Mouse (Mus musculus): ENCODE results near the gene Nudt13. TPM values are rescaled to one million over a fixed set of nuclear protein-coding genes. Genes with fewer than 3 reads are reported as not detected.
"Not testable (repeated sequence)": the region's sequence is repeated elsewhere in the genome, so short reads cannot be mapped to it uniquely, and the experiment has no call there.

Nudt13 gene
- polyA plus RNA-seq, 1 experiment from 2014 or later = 12.6 TPM

- Histone ChIP-seq H3K4me1 (ENCODE audit: insufficient read depth, low read depth, low read length) (no peaks in the 10 kb centered on the region; the same call in 1 of the 2 replicates), H3K27me3 (replicated peaks; ENCODE audit: insufficient read depth, low read length) (no peaks in the 10 kb centered on the region), H3K9me3 (ENCODE audit: low read length) (no peaks in the 10 kb centered on the region), H3K36me3 (ENCODE audit: insufficient read depth, low read length) (no peaks in the 10 kb centered on the region), H3K9ac (replicated peaks; ENCODE audit: low read depth) (no peak overlapping the region), H3K27ac (ENCODE audit: low read length) (no peak overlapping the region), H3K4me2 (replicated peaks; ENCODE audit: low read depth, low read length) (no peak overlapping the region), H3K4me3 (ENCODE audit: low read depth, low read length) (no peak overlapping the region)
- WGBS = 87% methylated on average over 3 of the region's 3 CpGs
- 0 out of 2 replicates have a peak, but pooled peaks have one; percentile 3 for TF ChIP-seq CTCF (IDR thresholded peaks at IDR 0.05)
- no peak for TF ChIP-seq EP300 (IDR thresholded peaks at IDR 0.05)
- ATAC-seq (no peak), DNase-seq (ENCODE audit: low spot score) (no peak)
These were observed 3.1 kb downstream of the Nudt13 start for GRCm38 (mm10) chr14:20297616-20298015.

- TF ChIP-seq CTCF (IDR thresholded peaks at IDR 0.05) = no peak
- peak; percentile 64 for TF ChIP-seq EP300 (IDR thresholded peaks at IDR 0.05)
- peak; percentile 82 for DNase-seq (ENCODE audit: low spot score)
- Histone ChIP-seq H3K4me3 (ENCODE audit: low read depth, low read length) (no peak overlapping the region), H3K36me3 (ENCODE audit: insufficient read depth, low read length) (no peaks in the 10 kb centered on the region), H3K27ac (ENCODE audit: low read length) (no peak overlapping the region), H3K27me3 (replicated peaks; ENCODE audit: insufficient read depth, low read length) (no peaks in the 10 kb centered on the region), H3K9me3 (ENCODE audit: low read length) (no peaks in the 10 kb centered on the region), H3K9ac (replicated peaks; ENCODE audit: low read depth) (no peak overlapping the region), H3K4me2 (replicated peaks; ENCODE audit: low read depth, low read length) (no peak overlapping the region), H3K4me1 (ENCODE audit: insufficient read depth, low read depth, low read length) (no peaks in the 10 kb centered on the region; the same call in 1 of the 2 replicates)
- peak; percentile 21; the same call in 1 of the 2 replicates for ATAC-seq
- 47% methylated on average over 3 of the region's 3 CpGs for WGBS
These were observed 3.6 kb downstream of the Nudt13 start for GRCm38 (mm10) chr14:20298131-20298530.

GRCm38 (mm10) chr14:20305085-20305484 lies 10.6 kb downstream of the Nudt13 start:
- not testable (repeated sequence) for H3K27me3 ChIP-seq (replicated peaks; ENCODE audit: insufficient read depth, low read length); H3K9me3 ChIP-seq (ENCODE audit: low read length); ATAC-seq; H3K36me3 ChIP-seq (ENCODE audit: insufficient read depth, low read length); H3K27ac ChIP-seq (ENCODE audit: low read length); H3K4me3 ChIP-seq (ENCODE audit: low read depth, low read length); H3K9ac ChIP-seq (replicated peaks; ENCODE audit: low read depth); DNase-seq (ENCODE audit: low spot score); H3K4me2 ChIP-seq (replicated peaks; ENCODE audit: low read depth, low read length); H3K4me1 ChIP-seq (ENCODE audit: insufficient read depth, low read depth, low read length)
- 68% methylated on average over 2 of the region's 2 CpGs for WGBS

GRCm38 (mm10) chr14:20315137-20315536 lies 20.6 kb downstream of the Nudt13 start:
- 42% methylated on average over 1 of the region's 1 CpGs for WGBS
- Histone ChIP-seq H3K27me3 (replicated peaks; ENCODE audit: insufficient read depth, low read length) (no peaks in the 10 kb centered on the region), H3K4me1 (ENCODE audit: insufficient read depth, low read depth, low read length) (no peaks in the 10 kb centered on the region), H3K27ac (ENCODE audit: low read length) (no peak overlapping the region), H3K36me3 (ENCODE audit: insufficient read depth, low read length) (peaks cover 3% of the 10 kb centered on the region; the same call in 1 of the 2 replicates), H3K9ac (replicated peaks; ENCODE audit: low read depth) (no peak overlapping the region), H3K4me2 (replicated peaks; ENCODE audit: low read depth, low read length) (no peak overlapping the region), H3K4me3 (ENCODE audit: low read depth, low read length) (no peak overlapping the region), H3K9me3 (ENCODE audit: low read length) (no peaks in the 10 kb centered on the region)
- DNase-seq (ENCODE audit: low spot score) (no peak), ATAC-seq (no peak)
- no peak for TF ChIP-seq EP300 (IDR thresholded peaks at IDR 0.05)
- TF ChIP-seq CTCF (IDR thresholded peaks at IDR 0.05) = no peak

- ATAC-seq = no peak
- H3K4me2 ChIP-seq (replicated peaks; ENCODE audit: low read depth, low read length) = no peak overlapping the region
These were observed 24.9 kb downstream of the Nudt13 start for GRCm38 (mm10) chr14:20319420-20319819.

GRCm38 (mm10) chr14:20324196-20324595 lies 29.7 kb downstream of the Nudt13 start:
- no peak overlapping the region for H3K4me2 ChIP-seq (replicated peaks; ENCODE audit: low read depth, low read length)
- DNase-seq (ENCODE audit: low spot score) = no peak
- TF ChIP-seq EP300 (IDR thresholded peaks at IDR 0.05) (no peak), CTCF (IDR thresholded peaks at IDR 0.05) (no peak)
- H3K4me1 ChIP-seq (ENCODE audit: insufficient read depth, low read depth, low read length) = no peaks in the 10 kb centered on the region
- no peak overlapping the region for H3K27ac ChIP-seq (ENCODE audit: low read length)
- H3K27me3 ChIP-seq (replicated peaks; ENCODE audit: insufficient read depth, low read length) = no peaks in the 10 kb centered on the region
- H3K4me3 ChIP-seq (ENCODE audit: low read depth, low read length) = no peak overlapping the region
- no peak overlapping the region for H3K9ac ChIP-seq (replicated peaks; ENCODE audit: low read depth)
- H3K36me3 ChIP-seq (ENCODE audit: insufficient read depth, low read length) = peaks cover 19% of the 10 kb centered on the region
- H3K9me3 ChIP-seq (ENCODE audit: low read length) = no peaks in the 10 kb centered on the region
- no peak for ATAC-seq
- WGBS = 96% methylated on average over 9 of the region's 9 CpGs

More at GRCm38 (mm10) chr14:20319420-20319819, 24.9 kb downstream of the Nudt13 start:
- no peak overlapping the region for H3K4me3 ChIP-seq (ENCODE audit: low read depth, low read length)
- peaks cover 4% of the 10 kb centered on the region; the same call in 1 of the 2 replicates for H3K36me3 ChIP-seq (ENCODE audit: insufficient read depth, low read length)
- no peaks in the 10 kb centered on the region for H3K9me3 ChIP-seq (ENCODE audit: low read length)
- 68% methylated on average over 3 of the region's 3 CpGs for WGBS
- no peaks in the 10 kb centered on the region for H3K4me1 ChIP-seq (ENCODE audit: insufficient read depth, low read depth, low read length)
- TF ChIP-seq EP300 (IDR thresholded peaks at IDR 0.05) (no peak), CTCF (IDR thresholded peaks at IDR 0.05) (peak; percentile 70)
- peak; percentile 57 for DNase-seq (ENCODE audit: low spot score)
- H3K9ac ChIP-seq (replicated peaks; ENCODE audit: low read depth) = no peak overlapping the region
- H3K27me3 ChIP-seq (replicated peaks; ENCODE audit: insufficient read depth, low read length) = no peaks in the 10 kb centered on the region
- no peak overlapping the region for H3K27ac ChIP-seq (ENCODE audit: low read length)

- TF ChIP-seq CTCF (IDR thresholded peaks at IDR 0.05) (peak; percentile 59), EP300 (IDR thresholded peaks at IDR 0.05) (no peak)
- Histone ChIP-seq H3K27me3 (replicated peaks; ENCODE audit: insufficient read depth, low read length) (no peaks in the 10 kb centered on the region), H3K9me3 (ENCODE audit: low read length) (no peaks in the 10 kb centered on the region), H3K4me1 (ENCODE audit: insufficient read depth, low read depth, low read length) (no peaks in the 10 kb centered on the region), H3K36me3 (ENCODE audit: insufficient read depth, low read length) (peaks cover 28% of the 10 kb centered on the region), H3K4me2 (replicated peaks; ENCODE audit: low read depth, low read length) (no peak overlapping the region), H3K27ac (ENCODE audit: low read length) (no peak overlapping the region), H3K9ac (replicated peaks; ENCODE audit: low read depth) (no peak overlapping the region), H3K4me3 (ENCODE audit: low read depth, low read length) (no peak overlapping the region)
- WGBS = 65% methylated on average over 9 of the region's 9 CpGs
- peak; percentile 28 for DNase-seq (ENCODE audit: low spot score)
- ATAC-seq = peak; percentile 43
These were observed 34.0 kb downstream of the Nudt13 start for GRCm38 (mm10) chr14:20328474-20328873.
